Comparison of ENCODE assay signal across 8 mouse cellular contexts in genomic region chr14:76415781-76416301, GRCm38 (mm10). TPM values are rescaled to one million over a fixed set of nuclear protein-coding genes. Genes with fewer than 3 reads are reported as not detected.
DNase-seq lines count a peak whose midpoint lies in the region; ATAC-seq and TF ChIP-seq lines count a peak whose summit lies in the region.

No protein-coding gene starts in this region.

- no peaks in the 10 kb centered on the region for H3K36me3 ChIP-seq in erythroblast, embryonic 14.5 days (ENCODE audit: control insufficient read depth)
- H3K36me3 ChIP-seq in intestine, embryonic 14.5 days (ENCODE audit: control insufficient read depth, insufficient read depth, low read length), result peaks cover 22% of the 10 kb centered on the region

- DNase-seq in cerebellum, postnatal 14 days, result peak; percentile 69 to 71
- peak; percentile 48 for DNase-seq in gastrocnemius, adult 2 months
- DNase-seq in intestine, embryonic 14.5 days (ENCODE audit: low spot score), result peak; percentile 80
- peak; percentile 67 to 71 for DNase-seq in left cerebral cortex, postnatal 36 days (ENCODE audit: low spot score in 2 of 2)
- DNase-seq in right cerebral cortex, postnatal 4 days, result peak; percentile 63

- H3K4me2 ChIP-seq in intestine, embryonic 14.5 days (ENCODE audit: low read length), result peak overlapping the region; percentile 79

- peaks cover 15% of the 10 kb centered on the region for H3K4me1 ChIP-seq in erythroblast, embryonic 14.5 days (ENCODE audit: control insufficient read depth)
- H3K4me1 ChIP-seq in intestine, embryonic 14.5 days (replicated peaks; ENCODE audit: control insufficient read depth, insufficient read depth, low read length), result peaks cover 42% of the 10 kb centered on the region

- H3K9ac ChIP-seq in intestine, embryonic 14.5 days (ENCODE audit: low read length), result peak overlapping the region; percentile 95

- ATAC-seq in erythroblast, adult 5-6 weeks (replicated peaks; ENCODE audit: low FRiP score, poor library complexity, severe bottlenecking), result no peak
- ATAC-seq in intestine, embryonic 14.5 days (replicated peaks; ENCODE audit: low FRiP score, low TSS enrichment, low read depth), result peak; percentile 1; the same call in 1 of the 2 replicates
- ATAC-seq in megakaryocyte-erythroid progenitor cell, adult 5-6 weeks (replicated peaks; ENCODE audit: low FRiP score, low TSS enrichment, poor library complexity, severe bottlenecking), result peak; percentile 25; the same call in 1 of the 2 replicates

- H3K27ac ChIP-seq in gastrocnemius, adult 2 months, result peak overlapping the region; percentile 97
- H3K27ac ChIP-seq in intestine, embryonic 14.5 days (ENCODE audit: low read depth), result peak overlapping the region; percentile 99

- peaks cover 3% of the 10 kb centered on the region; the same call in 1 of the 2 replicates for H3K9me3 ChIP-seq in erythroblast, embryonic 14.5 days (ENCODE audit: control insufficient read depth, low read length)
- H3K9me3 ChIP-seq in intestine, embryonic 14.5 days (ENCODE audit: control insufficient read depth, low read length), result no peaks in the 10 kb centered on the region

- no peak for TF ChIP-seq CTCF in gastrocnemius, adult 2 months (IDR thresholded peaks at IDR 0.05)

- H3K4me3 ChIP-seq in erythroblast, embryonic 14.5 days (replicated peaks), result peak overlapping the region; percentile 60
- H3K4me3 ChIP-seq in gastrocnemius, adult 2 months, result peak overlapping the region; percentile 96
- H3K4me3 ChIP-seq in intestine, embryonic 14.5 days (ENCODE audit: low read depth, low read length), result peak overlapping the region; percentile 74

- 1% methylated on average over 36 of the region's 38 CpGs for WGBS in intestine, embryonic 14.5 days

- H3K27me3 ChIP-seq in erythroblast, embryonic 14.5 days (ENCODE audit: control insufficient read depth), result peaks cover 57% of the 10 kb centered on the region
- no peaks in the 10 kb centered on the region for H3K27me3 ChIP-seq in intestine, embryonic 14.5 days (replicated peaks; ENCODE audit: control insufficient read depth, insufficient read depth, low read length)

- intact Hi-C loops in gastrocnemius, adult 2 months (cut with DNase I), result loop anchor here (2.0 to 5.0 kb wide), 2 partner anchors 43 to 264 kb away; no protein-coding TSS in a partner anchor
- intact Hi-C loops in left cerebral cortex, postnatal 36 days (cut with DNase I), result loop anchor here (5.0 to 10.0 kb wide), 3 partner anchors 36 to 451 kb away; no protein-coding TSS in a partner anchor

RNA-seq across cellular contexts. Expression of gene Tsc22d1, which starts 1.1 kb away (rescaled TPM):
- polyA plus RNA-seq in erythroblast, embryonic 14.5 days (2012), result 17.1 and 20.4 TPM in 2 replicates
- 18.4 and 18.6 TPM in 2 replicates for total RNA-seq in erythroblast, adult 5-6 weeks (2015; ENCODE audit: low replicate concordance)
- 14.4 and 21.5 TPM in 2 replicates for total RNA-seq in erythroblast, adult 5-6 weeks (2017; ENCODE audit: low replicate concordance)
- total RNA-seq in gastrocnemius, adult 2 months (2021), result 100 to 1,000 TPM; 131 to 151 TPM
- 552 and 588 TPM in 2 replicates for polyA plus RNA-seq in intestine, embryonic 14.5 days (2014; fragmentation: Nextera tagmentation; extraction: Ambion mirVana)
- total RNA-seq in left cerebral cortex, postnatal 36 days (2021), result 100 to 1,000 TPM; 600 to 618 TPM
- 75.8 and 78.0 TPM in 2 replicates for total RNA-seq in megakaryocyte-erythroid progenitor cell, adult 5-6 weeks (2014; fragmentation: Nextera tagmentation)
- total RNA-seq in megakaryocyte-erythroid progenitor cell, adult 5-6 weeks (2017), result 104 and 116 TPM in 2 replicates
